Mouse (Mus musculus): Measurements from ENCODE around the gene Nmi. TPM values are rescaled to one million over a fixed set of nuclear protein-coding genes. Genes with fewer than 3 reads are reported as not detected.

Nmi gene
- polyA plus RNA-seq, 1 experiment from 2014 or later = 4.9 TPM

DNA sequence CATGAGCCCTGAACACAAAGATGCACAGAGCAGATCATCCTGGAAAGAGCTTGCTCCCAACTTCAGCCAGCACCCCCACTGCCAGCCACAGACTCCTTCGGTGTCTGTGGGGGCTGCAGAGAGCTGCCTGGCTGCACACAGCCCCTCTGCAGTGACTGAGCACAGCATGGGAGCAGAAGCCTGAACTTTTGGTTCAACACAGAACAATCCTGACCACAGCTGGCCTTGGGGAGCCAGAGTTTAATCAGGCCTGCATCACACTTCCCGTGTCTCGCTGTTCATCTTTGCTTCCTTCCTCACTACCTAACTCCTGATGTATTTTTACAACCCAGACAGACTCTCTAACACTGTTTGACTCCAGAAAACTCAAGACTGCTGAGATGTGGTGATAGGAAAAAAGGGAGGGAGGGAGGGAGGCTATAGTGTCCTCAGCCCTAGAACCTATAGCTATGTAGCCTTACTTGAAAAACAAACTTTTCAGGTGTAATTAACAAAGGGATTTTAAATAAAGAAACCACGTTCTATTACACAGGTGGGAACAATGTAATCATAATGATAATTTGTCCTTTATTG, 65.7 kb downstream of the Nmi start:
- ATAC-seq = no peak
- no peaks in the 10 kb centered on the region for H3K4me1 ChIP-seq (replicated peaks; ENCODE audit: control insufficient read depth, insufficient read depth, low read length)
- no peaks in the 10 kb centered on the region for H3K36me3 ChIP-seq (ENCODE audit: control insufficient read depth, insufficient read depth)
- H3K27ac ChIP-seq (ENCODE audit: low read length) = no peak overlapping the region
- no peaks in the 10 kb centered on the region for H3K9me3 ChIP-seq (ENCODE audit: control insufficient read depth, low read length)
- no peak overlapping the region for H3K4me2 ChIP-seq (ENCODE audit: low read length)
- 51% methylated on average over 4 of the region's 4 CpGs for WGBS
- no peak overlapping the region for H3K4me3 ChIP-seq (replicated peaks; ENCODE audit: low read length)
- H3K27me3 ChIP-seq (replicated peaks; ENCODE audit: control insufficient read depth, insufficient read depth, low read length) = no peaks in the 10 kb centered on the region
- H3K9ac ChIP-seq (replicated peaks; ENCODE audit: low read depth, low read length) = no peak overlapping the region

DNA sequence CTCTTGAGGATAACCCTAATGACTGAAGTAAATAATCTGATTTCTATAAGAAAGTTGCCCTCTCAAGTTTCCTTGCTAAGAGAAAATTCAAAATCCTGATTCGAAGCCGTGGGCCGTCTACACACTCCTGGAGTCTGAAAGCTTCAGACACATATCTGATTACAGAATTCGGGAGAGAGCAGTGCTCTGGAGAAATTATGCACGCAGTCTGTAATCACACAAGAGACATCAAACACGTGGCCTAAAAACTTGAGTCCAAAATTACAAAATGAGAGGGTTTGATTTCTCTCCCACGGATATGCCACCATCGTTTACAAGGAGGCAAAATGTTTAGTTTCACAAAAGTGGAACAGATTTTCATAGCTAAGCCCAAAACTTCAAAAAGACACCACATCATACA, 67.7 kb downstream of the Nmi start:
- WGBS = 69% methylated on average over 8 of the region's 8 CpGs
- Histone ChIP-seq H3K9me3 (ENCODE audit: control insufficient read depth, low read length) (no peaks in the 10 kb centered on the region), H3K9ac (replicated peaks; ENCODE audit: low read depth, low read length) (no peak overlapping the region), H3K4me2 (ENCODE audit: low read length) (no peak overlapping the region), H3K27me3 (replicated peaks; ENCODE audit: control insufficient read depth, insufficient read depth, low read length) (no peaks in the 10 kb centered on the region), H3K36me3 (ENCODE audit: control insufficient read depth, insufficient read depth) (no peaks in the 10 kb centered on the region), H3K4me1 (replicated peaks; ENCODE audit: control insufficient read depth, insufficient read depth, low read length) (no peaks in the 10 kb centered on the region), H3K4me3 (replicated peaks; ENCODE audit: low read length) (no peak overlapping the region), H3K27ac (ENCODE audit: low read length) (no peak overlapping the region)
- ATAC-seq = no peak

Other genes with a start within 250 kb of the Nmi start
- 6.1 and 6.8 TPM in 2 replicates for gene Rbm43, start 38.3 kb downstream of the Nmi start, polyA plus RNA-seq (2015; fragmentation: Nextera tagmentation; extraction: Ambion mirVana)
- gene Tnfaip6, start 64.5 kb upstream of the Nmi start, polyA plus RNA-seq (2015; fragmentation: Nextera tagmentation; extraction: Ambion mirVana) = 4.6 and 6.3 TPM in 2 replicates
- gene Rif1, start 99.3 kb upstream of the Nmi start, polyA plus RNA-seq (2015; fragmentation: Nextera tagmentation; extraction: Ambion mirVana) = 23.7 and 23.9 TPM in 2 replicates

Data from forebrain, embryonic 16.5 days (tissue).